Mouse (Mus musculus) cerebellum, adult 2 months (tissue): ENCODE results near the gene Rab23. TPM values are rescaled to one million over a fixed set of nuclear protein-coding genes. Genes with fewer than 3 reads are reported as not detected.

Experiments used
- DNase-seq, 2 experiments: peaks; one replicate each; pipeline ENCODE4 v3.0.0; 2021
- H3K27ac ChIP-seq: fragments of 200-500 bp; 2 replicates; pipeline ENCODE4 v1.5.1; 2012; ENCODE audit warnings: low read length, control low read depth, inconsistent platforms; ENCODE audit not compliant: insufficient read depth
- H3K27me3 ChIP-seq: fragments of 200-500 bp; 2 replicates; pipeline ENCODE4 v1.6.1; 2012; ENCODE audit warnings: inconsistent platforms, mild to moderate bottlenecking, low read length, moderate library complexity; ENCODE audit not compliant: control insufficient read depth, insufficient read depth
- H3K4me1 ChIP-seq: fragments of 200-500 bp; 2 replicates; pipeline ENCODE4 v1.6.1; 2011; ENCODE audit warnings: low read length; ENCODE audit not compliant: control insufficient read depth, insufficient read depth
- H3K4me3 ChIP-seq: fragments of 200-500 bp; replicated peaks from 2 replicates; pipeline ENCODE3; 2011; ENCODE audit warnings: mild to moderate bottlenecking, low read depth, low read length, control low read depth; ENCODE audit not compliant: insufficient read depth
- CTCF ChIP-seq: fragments of 200-500 bp; IDR thresholded peaks from 2 replicates; pipeline ENCODE4 v1.5.1; 2011; ENCODE audit warnings: low read depth, mild to moderate bottlenecking, control low read depth, low read length, moderate library complexity, borderline replicate concordance; ENCODE audit not compliant: insufficient read depth
- POLR2A ChIP-seq: fragments of 200-500 bp; IDR thresholded peaks from 2 replicates; pipeline ENCODE4 v1.6.1; 2011; ENCODE audit warnings: low read length, control low read depth, borderline replicate concordance; ENCODE audit not compliant: insufficient read depth
- WGBS: fragments of 180-500 bp; shearing (Covaris S2); methylation state at CpG from one replicate; pipeline ENCODE4 v1.1.7; 2018; 5-methylcytosine and 5-hydroxymethylcytosine counted together
- polyA plus RNA-seq: library from polyadenylated mRNA; depleted of rRNA; stranded (reverse); fragments of >200 nt; gene quantifications from 2 replicates; pipeline ENCODE4 v1.2.3, GENCODE M21; 2012; rRNA removed

The Rab23 gene
- polyA plus RNA-seq, 1 experiment = 25.1 TPM

DNA sequence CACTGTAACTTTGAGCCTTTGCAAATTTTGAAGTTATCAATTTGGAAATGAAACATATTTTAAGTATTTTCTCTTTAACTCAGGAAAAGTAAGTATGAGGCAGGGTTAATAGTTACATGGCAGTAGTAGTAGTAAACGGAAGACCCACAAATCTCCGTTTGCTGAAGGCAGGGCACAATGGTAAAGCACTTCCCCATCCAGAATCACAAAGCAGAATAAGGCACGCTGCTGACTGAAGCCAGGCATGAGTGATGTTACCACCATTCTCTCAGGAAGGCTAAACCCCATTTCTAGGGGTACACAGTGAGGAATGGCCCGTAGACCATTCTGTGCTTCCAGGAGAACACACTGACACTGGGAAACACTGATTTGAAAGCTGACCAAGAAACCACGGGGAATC lies 68.4 kb downstream of the Rab23 start:
- Histone ChIP-seq H3K4me3 (no peak overlapping the region), H3K27ac (no peak overlapping the region), H3K4me1 (peaks cover 2% of the 10 kb centered on the region; the same call in 1 of the 2 replicates), H3K27me3 (no peaks in the 10 kb centered on the region)
- WGBS = 62% methylated on average over 5 of the region's 5 CpGs
- DNase-seq = no peak
- TF ChIP-seq POLR2A (no peak), CTCF (no peak)

DNA sequence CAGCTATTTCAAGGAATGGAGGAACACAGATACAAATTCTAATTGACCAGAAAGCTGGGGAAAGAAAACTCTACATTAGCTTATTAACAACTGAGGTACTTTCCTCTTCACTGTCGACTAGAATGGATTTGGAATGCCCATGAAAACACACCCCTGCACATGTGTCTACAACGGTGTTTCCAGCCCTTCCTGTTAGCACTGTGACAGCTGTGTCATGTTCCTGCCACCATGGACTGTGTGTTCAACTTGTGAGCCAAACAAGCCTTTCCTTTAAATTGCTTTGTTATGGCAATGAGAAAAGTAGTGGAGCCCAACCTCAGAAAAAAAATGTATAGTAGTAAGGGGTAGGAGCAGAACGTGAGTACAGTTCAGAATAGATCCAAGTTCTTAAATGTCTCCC lies 68.8 kb downstream of the Rab23 start:
- no peak overlapping the region for H3K27ac ChIP-seq
- H3K4me3 ChIP-seq = no peak overlapping the region
- H3K4me1 ChIP-seq = peaks cover 2% of the 10 kb centered on the region; the same call in 1 of the 2 replicates
- no peak for DNase-seq
- H3K27me3 ChIP-seq = no peaks in the 10 kb centered on the region
- no peak for TF ChIP-seq CTCF
- no peak for TF ChIP-seq POLR2A
- WGBS = 32% methylated on average over 3 of the region's 3 CpGs

Other genes with a start within 250 kb of the Rab23 start
- gene Prim2, start 50.1 kb upstream of the Rab23 start, polyA plus RNA-seq = 11.8 and 12.2 TPM in 2 replicates
- gene Bag2, start 37.9 kb downstream of the Rab23 start, polyA plus RNA-seq = 18.6 and 18.7 TPM in 2 replicates
- gene Zfp451, start 94.7 kb downstream of the Rab23 start, polyA plus RNA-seq = 21.2 and 21.9 TPM in 2 replicates
- 276 and 283 TPM in 2 replicates for gene Bend6, start 187.9 kb downstream of the Rab23 start, polyA plus RNA-seq
- gene Dst, start 188.3 kb downstream of the Rab23 start, polyA plus RNA-seq = 143 and 148 TPM in 2 replicates